Mouse (Mus musculus) lung, postnatal 14 days (tissue): Measurements from ENCODE around the gene Actl10.

ENCODE experiments used
- DNase-seq: peaks from one replicate; pipeline ENCODE4 v3.0.0; 2021

The Actl10 gene

DNA sequence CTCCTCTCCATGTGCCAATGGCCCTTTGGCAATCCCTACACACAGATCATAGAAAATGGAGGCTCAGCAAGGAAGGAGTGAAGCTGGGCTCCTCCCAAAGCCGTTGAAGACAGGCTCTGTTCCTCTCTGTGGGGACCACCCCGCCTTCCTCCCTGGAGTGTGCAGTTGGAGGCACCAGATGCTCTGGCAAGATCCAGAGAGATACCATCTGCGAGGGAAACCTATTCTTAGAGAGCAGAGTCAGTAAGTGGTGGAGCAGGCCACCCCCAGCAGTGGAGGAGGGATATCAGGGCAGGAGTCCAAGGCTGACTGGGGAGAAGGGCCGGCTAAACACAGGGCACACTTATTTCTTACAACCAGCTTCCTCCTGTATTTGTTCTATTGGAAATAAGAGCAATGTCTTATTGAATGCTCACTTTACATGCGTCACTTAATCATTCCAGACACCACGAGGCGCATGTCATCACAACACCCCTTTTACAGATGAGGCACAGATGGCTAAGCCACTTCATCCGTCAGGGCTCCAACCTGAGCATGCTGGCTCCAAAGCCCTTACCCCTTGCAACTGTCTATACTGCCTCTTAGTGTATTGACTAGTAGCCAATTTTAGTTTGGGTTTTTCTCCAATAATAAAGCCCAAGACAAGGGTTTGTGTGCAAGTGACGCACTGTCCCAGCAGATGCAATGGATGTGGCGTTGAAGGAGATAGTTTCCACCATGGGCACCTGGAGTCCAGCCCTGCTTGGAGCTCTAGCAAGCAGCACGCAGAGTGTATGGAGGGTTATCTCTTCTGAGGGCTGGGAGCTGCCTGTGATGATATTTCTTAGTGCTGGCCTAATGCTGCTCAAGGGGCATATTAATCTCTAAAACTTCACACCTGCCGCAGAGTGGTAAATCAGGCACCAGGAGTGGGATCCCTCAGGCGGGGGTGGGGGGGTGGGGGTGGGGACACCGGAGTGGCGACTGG, 32.6 kb downstream of the Actl10 start:
- DNase-seq = no peak

DNA sequence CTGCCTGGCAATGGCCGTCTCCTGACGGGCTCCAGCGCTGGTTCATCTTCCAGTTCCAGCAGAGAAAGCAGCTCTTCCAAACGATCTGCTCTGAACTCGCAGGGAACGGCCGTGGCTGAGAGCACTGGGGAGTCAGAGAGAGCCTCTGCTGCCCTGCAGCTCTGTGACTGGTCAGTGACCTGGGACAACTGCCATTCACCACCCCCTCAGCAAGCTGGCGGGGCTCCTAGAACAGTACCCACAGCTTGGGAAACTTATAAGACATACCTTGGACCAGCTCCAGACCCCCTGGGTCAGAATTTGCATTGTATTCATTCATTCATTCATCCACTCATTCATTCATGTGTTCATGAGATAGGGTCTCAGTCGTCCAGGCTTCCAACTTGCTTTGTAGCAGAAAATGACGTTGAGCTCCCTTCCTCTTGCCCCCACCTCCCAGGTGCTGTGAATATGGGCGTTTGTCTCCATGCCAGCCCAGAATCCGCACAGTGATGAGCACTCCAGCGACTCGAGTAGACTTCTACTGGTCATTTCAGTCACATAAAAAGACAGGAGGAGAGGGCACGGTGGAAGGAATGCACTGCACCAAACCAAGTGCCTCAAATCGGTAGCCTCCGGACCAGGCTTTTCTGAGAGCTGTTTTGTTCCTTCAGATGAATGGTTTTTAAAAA, 33.5 kb downstream of the Actl10 start:
- no peak for DNase-seq

DNA sequence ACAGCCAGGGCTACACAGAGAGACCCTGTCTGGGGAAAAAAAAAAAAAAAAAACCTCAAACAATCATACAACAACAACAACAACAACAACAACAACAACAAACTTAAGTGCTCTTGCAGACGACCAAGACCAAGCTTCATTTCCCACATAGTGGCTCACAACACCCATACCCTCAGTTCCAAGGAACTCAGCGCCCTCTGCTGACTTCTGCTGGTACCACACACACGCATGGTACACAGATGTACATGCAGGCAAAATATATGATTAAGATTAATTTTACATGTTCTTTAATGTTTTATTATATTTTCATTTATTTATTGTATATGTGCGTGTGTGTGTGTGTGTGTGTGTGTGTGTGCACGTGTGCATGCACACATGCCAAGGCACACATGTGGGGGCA, 34.8 kb downstream of the Actl10 start:
- peak; percentile 51 for DNase-seq

DNA sequence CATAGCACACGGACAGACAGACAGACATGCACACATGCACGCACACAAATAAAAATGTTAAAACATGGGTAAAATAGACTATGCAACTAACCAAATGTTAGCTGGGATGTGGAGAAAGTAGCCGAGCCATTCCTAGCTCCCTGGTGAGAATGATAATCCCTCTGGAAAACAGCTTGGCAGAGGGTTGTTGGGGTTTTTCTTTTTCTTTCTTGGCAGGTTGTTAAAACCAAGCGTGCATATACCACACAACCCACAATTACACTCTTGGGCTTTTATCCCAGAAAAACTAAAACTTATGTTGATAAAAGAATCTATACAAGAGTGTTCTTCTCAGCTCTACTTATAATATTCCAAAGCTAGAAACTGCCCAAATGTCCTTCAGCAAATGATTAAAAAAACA, 37.5 kb downstream of the Actl10 start:
- no peak for DNase-seq

DNA sequence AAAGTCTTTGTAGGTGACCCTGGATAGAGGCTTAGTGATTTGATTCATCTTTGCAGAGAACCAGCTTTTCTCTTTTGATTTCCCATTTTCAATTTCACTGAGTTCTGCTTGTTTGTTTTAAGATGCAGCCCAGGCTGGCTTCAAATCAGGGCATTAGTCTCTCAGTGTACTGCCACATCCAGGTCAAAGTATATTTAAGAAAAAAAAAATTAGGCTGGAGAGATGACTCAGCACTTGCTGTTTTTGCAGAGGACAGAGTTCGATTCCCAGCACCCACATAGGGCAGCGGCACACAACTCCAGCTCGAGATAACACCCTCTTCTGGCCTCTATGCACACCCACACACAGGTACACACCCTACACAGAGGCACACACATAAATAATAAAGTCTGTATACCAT, 39.7 kb downstream of the Actl10 start:
- DNase-seq = no peak

DNA sequence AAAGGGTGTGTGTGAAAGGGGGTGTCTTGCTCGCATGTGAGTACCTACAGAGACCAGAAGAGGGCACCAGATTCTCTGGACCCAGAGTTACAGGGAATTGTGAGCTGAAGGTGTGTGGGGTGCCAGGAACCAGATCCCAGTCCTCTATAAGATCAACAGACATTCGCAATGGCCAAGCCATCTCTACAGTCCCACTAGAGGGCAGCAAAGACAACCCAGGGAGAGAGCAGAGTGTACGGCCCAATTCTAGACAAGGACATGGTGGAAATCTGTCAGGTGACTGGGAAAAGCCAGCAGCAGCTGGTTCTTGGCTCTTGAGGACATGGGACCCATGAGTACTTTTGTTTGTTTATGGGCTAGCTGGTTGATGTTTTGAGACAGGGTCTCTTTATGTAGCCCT, 41.4 kb downstream of the Actl10 start:
- peak; percentile 46 for DNase-seq

DNA sequence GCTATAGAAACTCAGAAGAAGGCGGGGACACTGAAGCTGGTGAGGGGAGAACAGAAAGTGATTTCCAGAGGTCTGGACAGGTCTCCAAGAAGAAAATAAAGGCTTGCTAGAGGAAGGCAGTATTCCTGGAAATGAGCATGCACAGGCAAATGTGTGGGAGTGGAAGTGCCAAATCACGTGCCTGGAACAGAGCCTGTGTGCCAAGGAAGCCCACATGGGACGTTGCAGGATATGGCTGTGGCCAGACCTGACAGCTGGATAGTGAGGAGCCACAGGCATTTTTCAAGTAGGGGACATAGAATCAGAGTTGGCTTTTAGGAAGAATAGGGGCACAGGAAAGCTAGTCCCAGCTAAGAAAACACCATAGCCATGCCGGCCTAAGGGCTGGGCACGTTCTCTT, 44.2 kb downstream of the Actl10 start:
- DNase-seq = no peak

DNA sequence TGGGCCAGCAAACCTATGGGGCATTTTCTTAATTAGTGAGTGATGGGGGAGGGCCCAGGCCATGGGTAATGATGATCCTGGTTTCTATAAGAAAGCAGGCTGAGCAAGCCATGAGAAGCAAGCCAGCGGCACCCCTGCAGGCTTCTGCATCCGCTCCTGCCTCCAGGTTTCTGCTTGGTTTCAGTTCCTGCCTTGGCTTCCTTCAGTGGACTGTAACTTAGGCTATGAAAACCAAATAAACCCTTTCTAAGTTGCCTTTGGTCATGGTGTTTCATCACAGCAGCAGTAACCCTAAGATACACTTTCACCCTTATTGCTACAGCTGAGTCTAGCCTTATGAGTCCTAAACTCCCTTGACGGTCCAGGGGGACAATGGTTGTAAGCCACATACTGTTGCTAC, 45.8 kb downstream of the Actl10 start:
- no peak for DNase-seq

DNA sequence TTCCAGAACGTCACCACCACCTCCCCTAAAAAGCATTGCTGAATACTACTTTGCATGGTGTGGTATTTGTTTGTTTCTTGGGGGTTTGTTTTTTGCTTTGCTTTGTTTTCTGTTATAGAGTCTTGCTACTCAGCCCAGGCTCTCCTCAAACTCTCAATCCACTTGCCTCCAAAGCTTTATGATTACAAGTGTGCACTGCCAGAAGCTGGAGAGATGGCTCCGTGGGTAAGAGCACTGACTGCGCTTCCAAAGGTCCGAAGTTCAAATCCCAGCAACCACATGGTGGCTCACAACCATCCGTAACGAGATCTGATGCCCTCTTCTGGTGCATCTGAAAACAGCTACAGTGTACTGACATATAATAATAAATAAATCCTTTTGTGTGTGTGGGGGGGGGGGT, 49.0 kb downstream of the Actl10 start:
- DNase-seq = no peak

DNA sequence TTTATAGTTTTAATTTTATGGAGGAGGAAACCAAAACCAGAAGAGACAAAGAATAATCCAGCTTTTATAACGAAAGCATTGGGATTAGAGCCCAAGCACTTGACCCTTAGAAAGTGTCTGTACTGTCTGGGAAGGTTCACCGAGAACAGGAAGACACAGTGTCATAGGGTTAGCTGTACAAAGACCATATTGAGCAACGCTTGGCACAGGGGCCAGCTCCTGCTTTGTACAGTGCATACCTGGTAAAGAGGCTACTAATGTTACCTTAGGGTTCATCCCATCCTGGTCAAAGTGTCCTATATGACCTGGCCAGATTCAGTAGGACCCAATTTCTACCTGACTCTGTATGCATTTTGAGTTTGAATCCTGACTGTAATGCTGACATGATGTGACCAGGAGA, 49.7 kb downstream of the Actl10 start:
- DNase-seq = no peak
